Mouse (Mus musculus) bone marrow, adult 2 months (tissue): ENCODE data around the gene Ptpn11. TPM values are rescaled to one million over a fixed set of nuclear protein-coding genes. Genes with fewer than 3 reads are reported as not detected.
"Not testable (repeated sequence)": the region's sequence is repeated elsewhere in the genome, so short reads cannot be mapped to it uniquely, and the experiment has no call there.

Source experiments
- H3K27ac ChIP-seq: fragments of 200-500 bp; 2 replicates; pipeline ENCODE4 v1.5.1; 2012; ENCODE audit warnings: low read depth, mild to moderate bottlenecking, control low read depth, inconsistent platforms, low read length; ENCODE audit not compliant: control insufficient read depth, poor library complexity, insufficient read depth
- H3K4me1 ChIP-seq: fragments of 200-500 bp; 2 replicates; pipeline ENCODE4 v1.6.1; 2011; ENCODE audit warnings: low read length; ENCODE audit not compliant: control insufficient read depth, insufficient read depth
- H3K4me3 ChIP-seq: fragments of 200-500 bp; replicated peaks from 2 replicates; pipeline ENCODE3; 2011; ENCODE audit warnings: mild to moderate bottlenecking, low read depth, low read length, control low read depth; ENCODE audit not compliant: control insufficient read depth
- CTCF ChIP-seq: fragments of 200-500 bp; IDR thresholded peaks from 2 replicates; pipeline ENCODE4 v1.5.1; 2011; ENCODE audit warnings: low read length, control low read depth; ENCODE audit not compliant: control insufficient read depth, insufficient read depth
- POLR2A ChIP-seq: fragments of 200-500 bp; IDR thresholded peaks from 2 replicates; pipeline ENCODE4 v1.6.1; 2011; ENCODE audit warnings: low read depth, mild to moderate bottlenecking, control low read depth, low read length, borderline replicate concordance; ENCODE audit not compliant: control insufficient read depth
- WGBS: fragments of 180-500 bp; shearing (Covaris S2); methylation state at CpG from one replicate; pipeline ENCODE4 v1.1.7; 2018; 5-methylcytosine and 5-hydroxymethylcytosine counted together
- polyA plus RNA-seq: library from polyadenylated mRNA; stranded (reverse); fragments of >200 nt; gene quantifications from 2 replicates; pipeline ENCODE4 v1.2.4, GENCODE M21; 2011; ENCODE audit warnings: low replicate concordance; ENCODE audit not compliant: missing spikeins, insufficient read depth, insufficient read length

Ptpn11 gene
- polyA plus RNA-seq, 1 experiment, result 33.3 TPM

GRCm38 (mm10) chr5:121226845-121227244 lies 35.6 kb upstream of the Ptpn11 start:
- Histone ChIP-seq H3K27ac (no peak overlapping the region), H3K4me1 (peaks cover 4% of the 10 kb centered on the region), H3K4me3 (no peak overlapping the region)
- 72% methylated on average over 4 of the region's 4 CpGs for WGBS
- TF ChIP-seq CTCF (no peak), POLR2A (no peak)

GRCm38 (mm10) chr5:121226406-121226805 lies 35.2 kb upstream of the Ptpn11 start:
- H3K4me3 ChIP-seq, result no peak overlapping the region
- no peak overlapping the region for H3K27ac ChIP-seq
- 82% methylated on average over 3 of the region's 3 CpGs for whole genome bisulfite sequencing
- TF ChIP-seq POLR2A, result no peak
- no peak for TF ChIP-seq CTCF
- peaks cover 4% of the 10 kb centered on the region for H3K4me1 ChIP-seq

GRCm38 (mm10) chr5:121225854-121226253 lies 34.7 kb upstream of the Ptpn11 start:
- TF ChIP-seq POLR2A (no peak), CTCF (no peak)
- 57% methylated on average over 2 of the region's 2 CpGs for WGBS
- H3K4me1 ChIP-seq, result peaks cover 4% of the 10 kb centered on the region
- H3K4me3 ChIP-seq, result no peak overlapping the region
- no peak overlapping the region for H3K27ac ChIP-seq

- H3K4me1 ChIP-seq, result no peaks in the 10 kb centered on the region; the same call in 1 of the 2 replicates
- TF ChIP-seq CTCF, result no peak
- TF ChIP-seq POLR2A, result no peak
- no peak overlapping the region for H3K4me3 ChIP-seq
- no peak overlapping the region for H3K27ac ChIP-seq
- WGBS, result 50% methylated on average over 3 of the region's 3 CpGs
These were observed 33.7 kb upstream of the Ptpn11 start for GRCm38 (mm10) chr5:121224856-121225255.

GRCm38 (mm10) chr5:121224020-121224419 lies 32.8 kb upstream of the Ptpn11 start:
- not testable (repeated sequence) for H3K4me1 ChIP-seq, H3K27ac ChIP-seq, H3K4me3 ChIP-seq
- WGBS, result 79% methylated on average over 4 of the region's 4 CpGs

GRCm38 (mm10) chr5:121221328-121221850 lies 30.2 kb upstream of the Ptpn11 start:
- WGBS, result 39% methylated on average over 23 of the region's 23 CpGs
- Histone ChIP-seq H3K27ac (peak overlapping the region; percentile 70), H3K4me3 (peak overlapping the region; percentile 71), H3K4me1 (no peaks in the 10 kb centered on the region; the same call in 1 of the 2 replicates)
- TF ChIP-seq CTCF (no peak), POLR2A (no peak)

GRCm38 (mm10) chr5:121220732-121221301 lies 29.6 kb upstream of the Ptpn11 start:
- WGBS, result under 1% methylated on average over 38 of the region's 38 CpGs
- Histone ChIP-seq H3K27ac (peak overlapping the region; percentile 92), H3K4me3 (peak overlapping the region; percentile 83), H3K4me1 (no peaks in the 10 kb centered on the region; the same call in 1 of the 2 replicates)
- TF ChIP-seq CTCF, result no peak
- TF ChIP-seq POLR2A, result no peak

- WGBS, result 4% methylated on average over 90 of the region's 90 CpGs
- peak within 1 kb of the TSS; percentile 92 for H3K27ac ChIP-seq
- no peaks in the 10 kb centered on the region; the same call in 1 of the 2 replicates for H3K4me1 ChIP-seq
- peak within 1 kb of the TSS; percentile 83 for H3K4me3 ChIP-seq
- TF ChIP-seq POLR2A, result peak; percentile 81
- TF ChIP-seq CTCF, result no peak
These were observed 29.0 kb upstream of the Ptpn11 start, which contains the start of gene Hectd4 for GRCm38 (mm10) chr5:121219980-121220731. Gene Hectd4 (plus strand): TSS chr5:121220219.
